Mouse (Mus musculus): ENCODE results near the gene Shisal2a. TPM values are rescaled to one million over a fixed set of nuclear protein-coding genes. Genes with fewer than 3 reads are reported as not detected.
A peak's percentile ranks its signal among the peaks of the same experiment; 100 is the strongest.

Shisal2a gene
- polyA plus RNA-seq, 1 experiment = not detected

- H3K27ac ChIP-seq (ENCODE audit: insufficient read depth, low read depth, low read length) = no peak overlapping the region
- 40% methylated on average over 4 of the region's 4 CpGs for WGBS
- TF ChIP-seq POLR2A (IDR thresholded peaks at IDR 0.05; ENCODE audit: insufficient read depth, low read depth, low read length) (no peak), CTCF (IDR thresholded peaks at IDR 0.05; ENCODE audit: insufficient read depth, low read depth, low read length) (no peak)
These were observed 4.0 kb upstream of the Shisal2a start for GRCm38 (mm10) chr4:108387106-108387505.

DNA sequence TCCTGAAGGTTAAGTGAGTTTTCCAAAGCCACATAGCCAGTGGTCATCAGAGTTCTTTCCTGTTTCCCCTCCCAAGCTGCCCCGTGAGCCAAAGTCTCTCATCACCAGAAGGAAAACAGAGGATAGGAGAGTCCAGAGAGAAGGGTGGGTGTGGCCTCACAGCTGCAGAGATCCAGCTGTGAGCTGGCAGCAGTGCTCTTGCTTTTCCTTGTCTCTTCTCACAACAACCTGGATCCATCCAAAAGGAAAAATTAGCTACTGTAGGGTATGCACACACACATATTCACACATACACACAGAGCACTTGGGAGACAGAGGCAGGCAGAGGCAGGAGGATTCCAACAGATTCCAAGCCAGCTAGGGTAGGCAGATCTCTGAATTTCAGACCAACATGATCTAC lies 2.9 kb upstream of the Shisal2a start:
- Histone ChIP-seq H3K4me1 (ENCODE audit: control insufficient read depth, insufficient read depth, low read length) (peaks cover 9% of the 10 kb centered on the region), H3K4me3 (ENCODE audit: insufficient read depth, low read depth, low read length) (no peak overlapping the region), H3K27ac (ENCODE audit: insufficient read depth, low read depth, low read length) (no peak overlapping the region)
- TF ChIP-seq POLR2A (IDR thresholded peaks at IDR 0.05; ENCODE audit: insufficient read depth, low read depth, low read length) = no peak
- TF ChIP-seq CTCF (IDR thresholded peaks at IDR 0.05; ENCODE audit: insufficient read depth, low read depth, low read length) = no peak
- 71% methylated on average over 1 of the region's 1 CpGs for WGBS

More at GRCm38 (mm10) chr4:108387106-108387505, 4.0 kb upstream of the Shisal2a start:
- H3K4me1 ChIP-seq (ENCODE audit: control insufficient read depth, insufficient read depth, low read length) = peaks cover 9% of the 10 kb centered on the region
- H3K4me3 ChIP-seq (ENCODE audit: insufficient read depth, low read depth, low read length) = peak overlapping the region; percentile 42

GRCm38 (mm10) chr4:108380146-108380545 lies 3.0 kb downstream of the Shisal2a start:
- Histone ChIP-seq H3K4me1 (ENCODE audit: control insufficient read depth, insufficient read depth, low read length) (peaks cover 9% of the 10 kb centered on the region), H3K4me3 (ENCODE audit: insufficient read depth, low read depth, low read length) (no peak overlapping the region), H3K27ac (ENCODE audit: insufficient read depth, low read depth, low read length) (no peak overlapping the region)
- TF ChIP-seq CTCF (IDR thresholded peaks at IDR 0.05; ENCODE audit: insufficient read depth, low read depth, low read length) = no peak
- TF ChIP-seq POLR2A (IDR thresholded peaks at IDR 0.05; ENCODE audit: insufficient read depth, low read depth, low read length) = no peak
- WGBS = 23% methylated on average over 1 of the region's 1 CpGs

GRCm38 (mm10) chr4:108379476-108379875 lies 3.7 kb downstream of the Shisal2a start:
- 85% methylated on average over 3 of the region's 3 CpGs for WGBS
- Histone ChIP-seq H3K27ac (ENCODE audit: insufficient read depth, low read depth, low read length) (no peak overlapping the region), H3K4me3 (ENCODE audit: insufficient read depth, low read depth, low read length) (no peak overlapping the region), H3K4me1 (ENCODE audit: control insufficient read depth, insufficient read depth, low read length) (peaks cover 9% of the 10 kb centered on the region)
- TF ChIP-seq CTCF (IDR thresholded peaks at IDR 0.05; ENCODE audit: insufficient read depth, low read depth, low read length) (no peak), POLR2A (IDR thresholded peaks at IDR 0.05; ENCODE audit: insufficient read depth, low read depth, low read length) (no peak)

GRCm38 (mm10) chr4:108372166-108372565 lies 11.0 kb downstream of the Shisal2a start:
- no peaks in the 10 kb centered on the region for H3K4me1 ChIP-seq (ENCODE audit: control insufficient read depth, insufficient read depth, low read length)
- no peak overlapping the region for H3K27ac ChIP-seq (ENCODE audit: insufficient read depth, low read depth, low read length)
- 90% methylated on average over 3 of the region's 3 CpGs for WGBS
- no peak overlapping the region for H3K4me3 ChIP-seq (ENCODE audit: insufficient read depth, low read depth, low read length)
- TF ChIP-seq CTCF (IDR thresholded peaks at IDR 0.05; ENCODE audit: insufficient read depth, low read depth, low read length) = no peak
- no peak for TF ChIP-seq POLR2A (IDR thresholded peaks at IDR 0.05; ENCODE audit: insufficient read depth, low read depth, low read length)

DNA sequence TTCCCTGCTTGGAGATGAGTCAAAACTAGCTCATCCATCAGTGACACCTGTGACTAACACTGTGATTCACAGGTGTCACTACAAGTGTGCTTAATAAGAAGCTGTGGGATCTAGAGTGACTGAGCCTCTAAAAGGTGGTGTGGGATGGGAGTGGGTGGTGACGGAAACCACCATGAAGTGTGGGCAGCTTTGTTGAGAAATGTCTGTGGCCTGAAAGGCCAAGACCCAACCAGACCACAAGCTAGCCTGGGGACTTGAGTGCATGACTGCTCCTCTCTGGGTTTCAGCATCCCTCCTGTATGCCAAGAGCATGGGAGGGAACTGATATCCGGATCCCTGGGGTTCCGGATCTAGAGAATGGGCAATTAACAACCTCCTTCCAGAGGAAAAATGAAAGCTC lies 11.7 kb downstream of the Shisal2a start:
- Histone ChIP-seq H3K27ac (ENCODE audit: insufficient read depth, low read depth, low read length) (no peak overlapping the region), H3K4me1 (ENCODE audit: control insufficient read depth, insufficient read depth, low read length) (no peaks in the 10 kb centered on the region), H3K4me3 (ENCODE audit: insufficient read depth, low read depth, low read length) (no peak overlapping the region)
- WGBS = 82% methylated on average over 3 of the region's 3 CpGs
- TF ChIP-seq POLR2A (IDR thresholded peaks at IDR 0.05; ENCODE audit: insufficient read depth, low read depth, low read length) (no peak), CTCF (IDR thresholded peaks at IDR 0.05; ENCODE audit: insufficient read depth, low read depth, low read length) (no peak)

DNA sequence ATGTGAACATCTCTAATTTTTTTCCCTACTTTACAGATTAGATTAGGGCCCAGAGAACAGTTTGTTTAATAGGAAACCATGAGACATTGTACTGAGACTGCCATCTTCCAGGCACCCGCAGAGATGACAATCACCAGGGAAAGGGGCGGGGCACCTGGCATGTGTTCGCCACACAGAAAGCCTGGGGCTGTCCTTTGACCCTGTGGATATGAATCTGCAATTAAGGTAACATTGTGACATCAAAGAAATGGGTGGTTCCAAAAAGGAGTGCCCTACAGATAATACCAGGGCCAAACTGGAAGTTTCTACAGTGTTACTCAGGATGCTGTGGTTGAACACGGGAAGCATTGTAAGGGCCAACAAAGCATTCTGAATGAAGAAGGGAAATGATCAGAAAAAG lies 12.7 kb downstream of the Shisal2a start:
- 56% methylated on average over 4 of the region's 4 CpGs for WGBS
- TF ChIP-seq POLR2A (IDR thresholded peaks at IDR 0.05; ENCODE audit: insufficient read depth, low read depth, low read length) = no peak
- no peak for TF ChIP-seq CTCF (IDR thresholded peaks at IDR 0.05; ENCODE audit: insufficient read depth, low read depth, low read length)

DNA sequence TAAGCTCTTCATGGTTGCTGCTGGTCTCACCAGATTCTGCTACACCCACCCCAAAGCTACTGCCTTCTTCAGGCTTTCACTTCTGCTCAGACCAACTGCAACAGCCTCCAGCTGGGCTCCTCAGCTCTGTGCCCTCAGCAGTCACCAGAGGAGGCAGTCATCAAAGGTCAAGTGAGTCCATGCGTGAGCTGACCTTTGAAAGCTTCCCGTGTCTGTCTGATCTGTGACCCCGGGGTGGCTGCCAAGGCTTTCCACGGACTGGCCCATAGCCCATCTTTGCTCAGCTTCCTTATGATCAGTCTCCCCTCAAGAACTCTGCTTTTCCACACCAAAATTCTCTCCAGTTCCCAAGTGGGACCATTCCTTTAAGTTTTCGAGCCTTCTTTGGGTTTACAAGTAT lies 13.9 kb downstream of the Shisal2a start:
- 61% methylated on average over 5 of the region's 5 CpGs for WGBS
- no peak for TF ChIP-seq POLR2A (IDR thresholded peaks at IDR 0.05; ENCODE audit: insufficient read depth, low read depth, low read length)
- TF ChIP-seq CTCF (IDR thresholded peaks at IDR 0.05; ENCODE audit: insufficient read depth, low read depth, low read length) = no peak
- no peak overlapping the region for H3K27ac ChIP-seq (ENCODE audit: insufficient read depth, low read depth, low read length)
- H3K4me3 ChIP-seq (ENCODE audit: insufficient read depth, low read depth, low read length) = no peak overlapping the region
- peaks cover under 1% of the 10 kb centered on the region; the same call in 1 of the 2 replicates for H3K4me1 ChIP-seq (ENCODE audit: control insufficient read depth, insufficient read depth, low read length)

More for the DNA sequence above, 12.7 kb downstream of the Shisal2a start:
- Histone ChIP-seq H3K27ac (ENCODE audit: insufficient read depth, low read depth, low read length) (no peak overlapping the region), H3K4me1 (ENCODE audit: control insufficient read depth, insufficient read depth, low read length) (no peaks in the 10 kb centered on the region), H3K4me3 (ENCODE audit: insufficient read depth, low read depth, low read length) (no peak overlapping the region)

GRCm38 (mm10) chr4:108364111-108364476 lies 19.1 kb downstream of the Shisal2a start:
- no peak for TF ChIP-seq CTCF (IDR thresholded peaks at IDR 0.05; ENCODE audit: insufficient read depth, low read depth, low read length)
- no peak for TF ChIP-seq POLR2A (IDR thresholded peaks at IDR 0.05; ENCODE audit: insufficient read depth, low read depth, low read length)
- 37% methylated on average over 5 of the region's 5 CpGs for WGBS
- H3K4me1 ChIP-seq (ENCODE audit: control insufficient read depth, insufficient read depth, low read length) = peaks cover 21% of the 10 kb centered on the region
- H3K4me3 ChIP-seq (ENCODE audit: insufficient read depth, low read depth, low read length) = no peak overlapping the region
- no peak overlapping the region for H3K27ac ChIP-seq (ENCODE audit: insufficient read depth, low read depth, low read length)
